Mouse (Mus musculus) forebrain, embryonic 11.5 days (tissue): ENCODE measurements around the gene Arl6. TPM values are rescaled to one million over a fixed set of nuclear protein-coding genes. Genes with fewer than 3 reads are reported as not detected.

Source experiments
- ATAC-seq: fragments of 200-750 bp; cut with Nextera tagmentation; replicated peaks from 2 replicates; pipeline ENCODE4 v1.8.0; 2017; ENCODE audit warnings: moderate TSS enrichment; ENCODE audit not compliant: low FRiP score
- DNase-seq: peaks from one replicate; pipeline ENCODE4 v3.0.0-alpha.2; 2017; ENCODE audit warnings: low spot score
- H3K27ac ChIP-seq: fragments of 300-500 bp; sonication (generic); 2 replicates; pipeline ENCODE4 v1.5.1; 2014; ENCODE audit warnings: low read depth, low read length
- H3K27me3 ChIP-seq: fragments of 300-500 bp; sonication (generic); 2 replicates; pipeline ENCODE4 v1.6.1; 2014; ENCODE audit warnings: mild to moderate bottlenecking, low read length, mixed read lengths; ENCODE audit not compliant: control insufficient read depth, insufficient read depth
- H3K36me3 ChIP-seq: fragments of 300-500 bp; sonication (generic); 2 replicates; pipeline ENCODE4 v1.6.1; 2014; ENCODE audit warnings: mild to moderate bottlenecking, low read length, moderate library complexity, mixed read lengths; ENCODE audit not compliant: control insufficient read depth, insufficient read depth
- H3K4me1 ChIP-seq: fragments of 300-500 bp; sonication (generic); replicated peaks from 2 replicates; pipeline ENCODE4 v1.6.1; 2014; ENCODE audit warnings: low read length, mixed read lengths; ENCODE audit not compliant: control insufficient read depth, insufficient read depth
- H3K4me2 ChIP-seq: fragments of 300-500 bp; sonication (generic); 2 replicates; pipeline ENCODE4 v1.6.1; 2014; ENCODE audit warnings: low read depth, mild to moderate bottlenecking, low read length, moderate library complexity, mixed read lengths; ENCODE audit not compliant: severe bottlenecking
- H3K4me3 ChIP-seq: fragments of 300-500 bp; sonication (generic); 2 replicates; pipeline ENCODE4 v1.5.1; 2014; ENCODE audit warnings: low read depth, low read length
- H3K9ac ChIP-seq: fragments of 300-500 bp; sonication (generic); 2 replicates; pipeline ENCODE4 v1.6.1; 2014; ENCODE audit warnings: low read length
- H3K9me3 ChIP-seq: fragments of 300-500 bp; sonication (generic); 2 replicates; pipeline ENCODE4 v1.6.1; 2016; ENCODE audit warnings: low read length, mixed read lengths; ENCODE audit not compliant: control insufficient read depth
- WGBS: fragments of 180-500 bp; shearing (Covaris S2); extraction: QIAGEN DNeasy Blood & Tissue Kit; methylation state at CpG from one replicate; pipeline ENCODE4 v1.1.7; 2014; 5-methylcytosine and 5-hydroxymethylcytosine counted together
- polyA plus RNA-seq: library from polyadenylated mRNA; unstranded; fragments of >200 nt; fragmentation: Nextera tagmentation; extraction: Ambion mirVana; gene quantifications from 2 replicates; pipeline ENCODE4 v1.2.1, GENCODE M21; 2014

Gene Arl6
- 54.4 and 55.6 TPM in 2 replicates for polyA plus RNA-seq

- under 1% methylated on average over 46 of the region's 46 CpGs for WGBS
- peak within 1 kb of the TSS; percentile 68 for H3K4me3 ChIP-seq
- H3K4me1 ChIP-seq: no peaks in the 10 kb centered on the region
- H3K36me3 ChIP-seq: no peaks in the 10 kb centered on the region
- peak; percentile 96 for DNase-seq
- peak within 1 kb of the TSS; percentile 60 for H3K4me2 ChIP-seq
- no peaks in the 10 kb centered on the region for H3K9me3 ChIP-seq
- H3K27me3 ChIP-seq: no peaks in the 10 kb centered on the region
- H3K27ac ChIP-seq: peak within 1 kb of the TSS; percentile 97
- peak within 1 kb of the TSS; percentile 72 for H3K9ac ChIP-seq
- ATAC-seq: peak; percentile 99
These were observed at the start of gene Arl6 for GRCm38 (mm10) chr16:59639102-59639691. TSS of gene Arl6 (minus strand) at chr16:59639391.

GRCm38 (mm10) chr16:59685135-59685534 lies 45.9 kb upstream of the Arl6 start:
- no peak overlapping the region for H3K4me3 ChIP-seq
- ATAC-seq: no peak
- no peaks in the 10 kb centered on the region for H3K9me3 ChIP-seq
- H3K9ac ChIP-seq: no peak overlapping the region
- H3K36me3 ChIP-seq: no peaks in the 10 kb centered on the region
- H3K27ac ChIP-seq: no peak overlapping the region
- H3K4me1 ChIP-seq: no peaks in the 10 kb centered on the region
- WGBS: 86% methylated on average over 5 of the region's 5 CpGs
- H3K27me3 ChIP-seq: no peaks in the 10 kb centered on the region
- no peak overlapping the region for H3K4me2 ChIP-seq
- DNase-seq: no peak

- Histone ChIP-seq H3K4me2 (no peak overlapping the region), H3K9me3 (no peaks in the 10 kb centered on the region), H3K4me1 (no peaks in the 10 kb centered on the region), H3K9ac (no peak overlapping the region), H3K27me3 (no peaks in the 10 kb centered on the region), H3K36me3 (no peaks in the 10 kb centered on the region), H3K27ac (no peak overlapping the region), H3K4me3 (no peak overlapping the region)
- DNase-seq (peak; percentile 76), ATAC-seq (peak; percentile 91)
- WGBS: 8% methylated on average over 8 of the region's 8 CpGs
These were observed 44.2 kb upstream of the Arl6 start for GRCm38 (mm10) chr16:59683434-59683833.

DNA sequence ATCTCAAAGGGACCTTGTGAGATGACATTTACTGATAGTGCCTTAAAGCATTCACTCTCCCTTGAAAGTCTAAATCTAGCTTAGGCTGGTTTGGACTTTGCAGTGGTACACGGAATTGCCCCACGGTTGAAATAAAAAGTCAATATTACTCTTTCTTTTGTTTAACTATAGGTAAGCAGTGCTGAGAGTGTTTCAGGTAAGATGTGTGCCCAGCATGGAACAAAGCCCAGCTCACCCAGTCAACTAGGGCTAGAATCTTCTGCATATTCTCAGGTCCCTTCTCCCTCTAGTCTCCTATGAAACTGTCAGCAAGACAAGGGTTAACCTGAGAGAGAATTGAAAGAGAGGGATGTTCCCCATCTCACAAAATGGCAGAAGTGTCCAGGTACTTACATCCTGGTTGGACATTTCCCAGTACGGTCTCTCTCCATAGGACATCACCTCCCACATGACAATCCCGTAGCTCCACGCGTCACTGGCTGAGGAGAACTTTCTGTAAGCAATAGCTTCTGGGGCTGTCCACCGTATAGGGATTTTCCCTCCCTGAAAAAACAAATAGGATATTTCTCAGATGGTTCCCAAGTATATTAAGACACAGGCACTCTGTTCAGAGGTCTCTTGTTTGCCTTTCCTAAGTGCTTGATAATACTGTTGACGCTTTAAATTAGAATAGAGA lies 43.2 kb upstream of the Arl6 start:
- no peak overlapping the region for H3K27ac ChIP-seq
- H3K9ac ChIP-seq: no peak overlapping the region
- no peak overlapping the region for H3K4me2 ChIP-seq
- DNase-seq (no peak), ATAC-seq (no peak)
- H3K27me3 ChIP-seq: no peaks in the 10 kb centered on the region
- H3K9me3 ChIP-seq: no peaks in the 10 kb centered on the region
- no peak overlapping the region for H3K4me3 ChIP-seq
- WGBS: 89% methylated on average over 8 of the region's 8 CpGs
- no peaks in the 10 kb centered on the region for H3K4me1 ChIP-seq
- no peaks in the 10 kb centered on the region for H3K36me3 ChIP-seq

DNA sequence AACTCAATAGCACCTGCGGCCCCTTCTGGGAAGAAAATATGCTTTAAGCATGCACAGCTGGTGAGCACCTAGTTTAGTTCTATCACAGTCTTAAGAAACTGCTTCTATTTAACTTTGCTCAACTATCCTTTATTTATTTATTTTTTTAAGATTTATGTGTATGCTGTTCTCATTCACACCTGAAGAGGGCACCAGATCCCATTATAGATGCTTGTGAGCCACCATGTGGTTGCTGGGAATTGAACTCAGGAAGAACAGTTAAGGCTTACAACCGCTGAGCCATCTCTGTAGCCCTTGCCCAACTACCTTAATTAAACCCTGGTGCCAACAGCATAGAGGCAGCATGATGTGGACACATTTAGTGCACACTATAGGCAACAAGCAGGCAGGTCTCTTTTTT lies 27.7 kb upstream of the Arl6 start:
- Histone ChIP-seq H3K27me3 (no peaks in the 10 kb centered on the region), H3K27ac (no peak overlapping the region), H3K9ac (no peak overlapping the region), H3K9me3 (no peaks in the 10 kb centered on the region), H3K4me1 (no peaks in the 10 kb centered on the region), H3K4me3 (no peak overlapping the region), H3K4me2 (no peak overlapping the region), H3K36me3 (no peaks in the 10 kb centered on the region)
- 88% methylated on average over 2 of the region's 2 CpGs for WGBS
- no peak for DNase-seq
- no peak for ATAC-seq

- Histone ChIP-seq H3K4me1 (no peaks in the 10 kb centered on the region), H3K9me3 (no peaks in the 10 kb centered on the region), H3K27ac (no peak overlapping the region), H3K27me3 (no peaks in the 10 kb centered on the region), H3K4me3 (no peak overlapping the region), H3K36me3 (no peaks in the 10 kb centered on the region), H3K4me2 (no peak overlapping the region), H3K9ac (no peak overlapping the region)
- no peak for ATAC-seq
- WGBS: 47% methylated on average over 2 of the region's 2 CpGs
- no peak for DNase-seq
These were observed 4.6 kb upstream of the Arl6 start for GRCm38 (mm10) chr16:59643766-59644165.

DNA sequence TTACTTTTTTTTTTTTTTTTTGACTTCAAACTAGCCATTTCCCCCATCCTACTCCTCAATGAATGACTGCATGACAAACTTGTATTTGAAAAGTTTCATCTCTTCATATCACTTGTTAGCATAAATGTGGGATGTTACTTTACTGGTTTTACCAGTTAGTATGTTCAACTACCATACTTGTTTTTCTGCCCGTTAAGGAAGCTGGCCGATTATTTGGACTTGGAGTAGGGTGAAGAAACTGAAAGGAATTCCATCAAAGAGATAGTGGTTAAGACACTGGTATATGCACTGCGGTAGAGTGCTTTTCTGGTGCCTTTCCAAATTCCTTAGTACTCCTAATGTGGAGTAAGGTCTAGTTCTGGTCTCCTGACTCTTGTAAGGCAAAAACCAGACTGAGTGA lies 794 bp upstream of the Arl6 start:
- Histone ChIP-seq H3K4me2 (no peak overlapping the region), H3K9me3 (no peaks in the 10 kb centered on the region), H3K4me1 (no peaks in the 10 kb centered on the region), H3K27ac (no peak overlapping the region), H3K36me3 (no peaks in the 10 kb centered on the region), H3K9ac (no peak overlapping the region), H3K4me3 (no peak overlapping the region), H3K27me3 (no peaks in the 10 kb centered on the region)
- DNase-seq (no peak), ATAC-seq (no peak)
- WGBS: 93% methylated on average over 3 of the region's 3 CpGs

GRCm38 (mm10) chr16:59634598-59634997 lies 4.6 kb downstream of the Arl6 start:
- Histone ChIP-seq H3K4me2 (no peak overlapping the region), H3K36me3 (no peaks in the 10 kb centered on the region), H3K4me3 (no peak overlapping the region), H3K9ac (no peak overlapping the region), H3K9me3 (no peaks in the 10 kb centered on the region), H3K27me3 (no peaks in the 10 kb centered on the region), H3K4me1 (no peaks in the 10 kb centered on the region), H3K27ac (no peak overlapping the region)
- ATAC-seq (no peak), DNase-seq (no peak)
- WGBS: 97% methylated on average over 2 of the region's 2 CpGs

DNA sequence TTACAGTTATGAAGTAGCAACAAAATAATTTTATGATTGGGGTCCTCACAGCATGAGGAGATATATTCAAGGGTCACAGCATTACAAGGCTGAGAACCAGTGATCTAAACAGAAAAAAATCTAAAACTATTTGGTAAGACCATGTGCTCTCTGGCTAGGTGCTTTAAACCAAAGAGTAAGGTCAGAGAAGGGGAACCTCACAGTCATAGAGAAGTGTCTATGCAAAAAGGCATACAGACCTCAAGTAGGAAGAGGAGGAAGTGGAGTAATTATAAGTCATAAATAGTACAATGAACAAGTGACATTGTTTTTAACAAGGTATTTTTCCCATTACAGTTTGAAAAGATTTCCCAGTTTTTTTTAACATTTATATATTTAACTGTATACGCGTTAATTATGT lies 17.6 kb downstream of the Arl6 start:
- Histone ChIP-seq H3K4me3 (no peak overlapping the region), H3K27ac (no peak overlapping the region), H3K36me3 (no peaks in the 10 kb centered on the region), H3K4me1 (no peaks in the 10 kb centered on the region), H3K4me2 (no peak overlapping the region), H3K27me3 (no peaks in the 10 kb centered on the region), H3K9me3 (no peaks in the 10 kb centered on the region), H3K9ac (no peak overlapping the region)
- ATAC-seq (no peak), DNase-seq (no peak)
- 98% methylated on average over 2 of the region's 2 CpGs for WGBS
